ENCODE assay signal across 8 mouse cellular contexts in genomic region chr3:55242422-55243055, GRCm38 (mm10). TPM values are rescaled to one million over a fixed set of nuclear protein-coding genes. Genes with fewer than 3 reads are reported as not detected.
DNase-seq lines count a peak whose midpoint lies in the region; TF ChIP-seq lines count a peak whose summit lies in the region.

No protein-coding gene starts in this region.

- H3K36me3 ChIP-seq in ES-Bruce4 (ENCODE audit: control insufficient read depth, insufficient read depth, low read length, poor library complexity, severe bottlenecking) = no peaks in the 10 kb centered on the region

- H3K27ac ChIP-seq in ES-Bruce4 (ENCODE audit: insufficient read depth, low read length) = no peak overlapping the region

- TF ChIP-seq POLR2A in ES-Bruce4 (IDR thresholded peaks at IDR 0.05; ENCODE audit: insufficient read depth, low read length) = no peak
- no peak; the same call in 1 of the 2 replicates for TF ChIP-seq POLR2A in lung, adult 2 months (IDR thresholded peaks at IDR 0.05; ENCODE audit: borderline replicate concordance, extremely low read depth, low read depth, low read length)

- H3K4me1 ChIP-seq in ES-Bruce4 (ENCODE audit: control insufficient read depth, insufficient read depth, low read length) = no peaks in the 10 kb centered on the region
- H3K4me1 ChIP-seq in lung, adult 2 months (ENCODE audit: control insufficient read depth, insufficient read depth, low read length) = no peaks in the 10 kb centered on the region

- under 1% methylated on average over 42 of the region's 45 CpGs for WGBS in lung, adult 2 months

- peaks cover 3% of the 10 kb centered on the region; the same call in 1 of the 2 replicates for H3K27me3 ChIP-seq in ES-Bruce4 (ENCODE audit: control insufficient read depth, insufficient read depth, low read length, poor library complexity, severe bottlenecking)

- no peaks in the 10 kb centered on the region for H3K9me3 ChIP-seq in ES-Bruce4 (replicated peaks; ENCODE audit: control insufficient read depth, insufficient read depth, low read length, poor library complexity, severe bottlenecking)

- intact Hi-C loops in heart, postnatal 25 days (cut with DNase I) = loop anchor here (10.0 kb wide), 1 partner anchor 112 kb away; no protein-coding TSS in a partner anchor

- no peak for TF ChIP-seq CTCF in ES-Bruce4 (IDR thresholded peaks at IDR 0.05; ENCODE audit: low read depth, low read length)
- TF ChIP-seq CTCF in lung, adult 2 months (IDR thresholded peaks at IDR 0.05; ENCODE audit: insufficient read depth, low read length) = no peak

- DNase-seq in cerebellum, adult 8-10 months = peak; percentile 19
- DNase-seq in forelimb bud, embryonic 11.5 days (ENCODE audit: low read depth, low spot score) = peak; percentile 75
- peak; percentile 83 for DNase-seq in heart, postnatal 25 days (ENCODE audit: low spot score)
- peak; percentile 79 to 85 for DNase-seq in layer of hippocampus, adult 8-10 months (ENCODE audit: low spot score in 2 of 2)
- peak; percentile 50 for DNase-seq in lung, adult 2 months
- peak; percentile 87 for DNase-seq in retina, embryonic 14.5 days (ENCODE audit: low spot score)
- DNase-seq in natural killer cell, adult 2 months (ENCODE audit: low spot score in 2 of 2) = no peak

- H3K4me3 ChIP-seq in ES-Bruce4 (ENCODE audit: low read depth, low read length) = peak overlapping the region; percentile 56
- H3K4me3 ChIP-seq in lung, adult 2 months (replicated peaks; ENCODE audit: extremely low read depth, low read depth, low read length) = peak overlapping the region; percentile 18

- no peak for TF ChIP-seq EP300 in ES-Bruce4 (IDR thresholded peaks at IDR 0.05; ENCODE audit: insufficient read depth, low read depth, low read length)

- no peak overlapping the region for H3K9ac ChIP-seq in ES-Bruce4 (ENCODE audit: low read depth, poor library complexity, severe bottlenecking)

RNA-seq across cellular contexts. Expression of gene Dclk1, which starts 0.4 kb away (rescaled TPM):
- 1.3 and 2.3 TPM in 2 replicates for polyA plus RNA-seq in ES-Bruce4 (2011; ENCODE audit: insufficient read depth, insufficient read length, low read depth, missing spikeins)
- total RNA-seq in heart, postnatal 25 days (2021) = 1 to 10 TPM; 6.8 to 8.6 TPM
- 100 to 1,000 TPM; 509 to 592 (median 551) TPM for total RNA-seq in layer of hippocampus, adult 8-10 months (2022)
- 1.6 and 1.9 TPM in 2 replicates for polyA plus RNA-seq in lung, adult 2 months (2012; rRNA removed)

Comparison
In these comparisons a context has a peak if more than half of its experiments do, and no peak if none do; other contexts are left out.
1. DNase-seq: peak in cerebellum, adult 8-10 months (single experiment), forelimb bud, embryonic 11.5 days (single experiment), heart, postnatal 25 days (single experiment), layer of hippocampus, adult 8-10 months (2 of 2), lung, adult 2 months (single experiment) and retina, embryonic 14.5 days (single experiment); none in natural killer cell, adult 2 months (0 of 2).
2. RNA of gene Dclk1, which starts 0.4 kb away (total RNA-seq): 509 to 592 TPM in layer of hippocampus, adult 8-10 months; 6.8 to 8.6 TPM in heart, postnatal 25 days; every median in the first group is over 10 times any median in the second.